Mouse (Mus musculus) midbrain, embryonic 15.5 days (tissue): ENCODE measurements around the gene Adgrb3. TPM values are rescaled to one million over a fixed set of nuclear protein-coding genes. Genes with fewer than 3 reads are reported as not detected.

Experiments
- ATAC-seq: fragments of 200-750 bp; cut with Nextera tagmentation; replicated peaks from 2 replicates; pipeline ENCODE4 v1.8.0; 2017; ENCODE audit warnings: moderate TSS enrichment
- H3K27ac ChIP-seq: fragments of 300-500 bp; sonication (generic); 2 replicates; pipeline ENCODE4 v1.5.1; 2015; ENCODE audit warnings: mild to moderate bottlenecking, inconsistent platforms
- H3K27me3 ChIP-seq: fragments of 300-500 bp; sonication (generic); replicated peaks from 2 replicates; pipeline ENCODE4 v1.6.1; 2015; ENCODE audit warnings: inconsistent platforms
- H3K36me3 ChIP-seq: fragments of 300-500 bp; sonication (generic); replicated peaks from 2 replicates; pipeline ENCODE4 v1.6.1; 2015; ENCODE audit warnings: inconsistent platforms
- H3K4me1 ChIP-seq: fragments of 300-500 bp; sonication (generic); 2 replicates; pipeline ENCODE4 v1.6.1; 2015; ENCODE audit warnings: inconsistent platforms
- H3K4me2 ChIP-seq: fragments of 300-500 bp; sonication (generic); 2 replicates; pipeline ENCODE4 v1.6.1; 2015; ENCODE audit warnings: inconsistent platforms, mild to moderate bottlenecking, moderate library complexity
- H3K4me3 ChIP-seq: fragments of 300-500 bp; sonication (generic); 2 replicates; pipeline ENCODE4 v1.5.1; 2015; ENCODE audit warnings: mild to moderate bottlenecking, inconsistent platforms
- H3K9ac ChIP-seq: fragments of 300-500 bp; sonication (generic); 2 replicates; pipeline ENCODE4 v1.6.1; 2015; ENCODE audit warnings: mild to moderate bottlenecking, inconsistent platforms
- H3K9me3 ChIP-seq: fragments of 300-500 bp; sonication (generic); 2 replicates; pipeline ENCODE4 v1.6.1; 2016; ENCODE audit warnings: inconsistent platforms
- WGBS: fragments of 180-500 bp; shearing (Covaris S2); methylation state at CpG from one replicate; pipeline ENCODE4 v1.1.7; 2015; ENCODE audit warnings: mixed read lengths; 5-methylcytosine and 5-hydroxymethylcytosine counted together
- polyA plus RNA-seq: library from polyadenylated mRNA; unstranded; fragments of >200 nt; fragmentation: Nextera tagmentation; extraction: Ambion mirVana; gene quantifications from 2 replicates; pipeline ENCODE4 v1.2.1, GENCODE M21; 2015

Gene Adgrb3
- polyA plus RNA-seq, 1 experiment from 2014 or later, result 60.6 TPM

- Histone ChIP-seq H3K9me3 (no peaks in the 10 kb centered on the region), H3K27me3 (no peaks in the 10 kb centered on the region), H3K4me2 (peak overlapping the region; percentile 58), H3K9ac (peak overlapping the region; percentile 9; the same call in 1 of the 2 replicates), H3K4me1 (peaks cover 48% of the 10 kb centered on the region), H3K36me3 (no peaks in the 10 kb centered on the region), H3K27ac (peak overlapping the region; percentile 3; the same call in 1 of the 2 replicates), H3K4me3 (peak overlapping the region; percentile 78)
- no peak for ATAC-seq
- 16% methylated on average over 4 of the region's 4 CpGs for WGBS
These were observed 4.9 kb downstream of the Adgrb3 start for GRCm38 (mm10) chr1:25824626-25825025.

- Histone ChIP-seq H3K27me3 (no peaks in the 10 kb centered on the region), H3K27ac (no peak overlapping the region), H3K4me2 (peak overlapping the region; percentile 58), H3K36me3 (no peaks in the 10 kb centered on the region), H3K9me3 (no peaks in the 10 kb centered on the region), H3K4me1 (peaks cover 48% of the 10 kb centered on the region), H3K9ac (0 out of 2 replicates have a peak overlapping the region, but pooled peaks have one; percentile 7), H3K4me3 (peak overlapping the region; percentile 78)
- 48% methylated on average over 10 of the region's 10 CpGs for WGBS
- no peak for ATAC-seq
These were observed 5.5 kb downstream of the Adgrb3 start for GRCm38 (mm10) chr1:25823961-25824360.

- 88% methylated on average over 1 of the region's 1 CpGs for WGBS
- H3K4me2 ChIP-seq, result no peak overlapping the region
- H3K36me3 ChIP-seq, result no peaks in the 10 kb centered on the region
- no peak overlapping the region for H3K9ac ChIP-seq
- H3K27ac ChIP-seq, result no peak overlapping the region
- no peaks in the 10 kb centered on the region for H3K9me3 ChIP-seq
- no peaks in the 10 kb centered on the region for H3K27me3 ChIP-seq
- no peak overlapping the region for H3K4me3 ChIP-seq
- no peak for ATAC-seq
- H3K4me1 ChIP-seq, result no peaks in the 10 kb centered on the region
These were observed 14.0 kb downstream of the Adgrb3 start for GRCm38 (mm10) chr1:25815491-25815890.

GRCm38 (mm10) chr1:25778784-25779183 is 50.7 kb downstream of the Adgrb3 start:
- Histone ChIP-seq H3K27me3 (no peaks in the 10 kb centered on the region), H3K9ac (no peak overlapping the region), H3K4me3 (no peak overlapping the region), H3K4me2 (no peak overlapping the region), H3K36me3 (no peaks in the 10 kb centered on the region), H3K4me1 (no peaks in the 10 kb centered on the region), H3K27ac (no peak overlapping the region), H3K9me3 (no peaks in the 10 kb centered on the region)
- 70% methylated on average over 1 of the region's 1 CpGs for WGBS
- ATAC-seq, result no peak

GRCm38 (mm10) chr1:25777459-25777858 is 52.0 kb downstream of the Adgrb3 start:
- no peaks in the 10 kb centered on the region for H3K4me1 ChIP-seq
- H3K27me3 ChIP-seq, result no peaks in the 10 kb centered on the region
- H3K9me3 ChIP-seq, result no peaks in the 10 kb centered on the region
- ATAC-seq, result no peak
- H3K36me3 ChIP-seq, result no peaks in the 10 kb centered on the region
- no peak overlapping the region for H3K4me3 ChIP-seq
- no peak overlapping the region for H3K4me2 ChIP-seq
- 80% methylated on average over 4 of the region's 4 CpGs for WGBS
- no peak overlapping the region for H3K27ac ChIP-seq
- no peak overlapping the region for H3K9ac ChIP-seq

GRCm38 (mm10) chr1:25775440-25776130 is 53.9 kb downstream of the Adgrb3 start:
- Histone ChIP-seq H3K27ac (no peak overlapping the region), H3K4me2 (no peak overlapping the region), H3K27me3 (no peaks in the 10 kb centered on the region), H3K4me3 (no peak overlapping the region), H3K4me1 (no peaks in the 10 kb centered on the region), H3K9ac (no peak overlapping the region), H3K9me3 (no peaks in the 10 kb centered on the region), H3K36me3 (no peaks in the 10 kb centered on the region)
- WGBS, result 85% methylated on average over 3 of the region's 3 CpGs
- no peak for ATAC-seq

GRCm38 (mm10) chr1:25768958-25769357 is 60.5 kb downstream of the Adgrb3 start:
- Histone ChIP-seq H3K36me3 (no peaks in the 10 kb centered on the region), H3K4me3 (no peak overlapping the region), H3K27ac (no peak overlapping the region), H3K9me3 (no peaks in the 10 kb centered on the region), H3K4me2 (no peak overlapping the region), H3K27me3 (no peaks in the 10 kb centered on the region), H3K4me1 (no peaks in the 10 kb centered on the region), H3K9ac (no peak overlapping the region)
- WGBS, result 77% methylated on average over 2 of the region's 2 CpGs
- ATAC-seq, result no peak

- Histone ChIP-seq H3K9me3 (no peaks in the 10 kb centered on the region), H3K4me1 (no peaks in the 10 kb centered on the region), H3K36me3 (no peaks in the 10 kb centered on the region), H3K27me3 (no peaks in the 10 kb centered on the region), H3K4me3 (no peak overlapping the region), H3K9ac (no peak overlapping the region), H3K27ac (no peak overlapping the region), H3K4me2 (no peak overlapping the region)
- no peak for ATAC-seq
These were observed 74.2 kb downstream of the Adgrb3 start for GRCm38 (mm10) chr1:25755265-25755664.

GRCm38 (mm10) chr1:25754528-25754927 is 75.0 kb downstream of the Adgrb3 start:
- WGBS, result 67% methylated on average over 4 of the region's 4 CpGs

GRCm38 (mm10) chr1:25745575-25745974 is 83.9 kb downstream of the Adgrb3 start:
- WGBS, result 90% methylated on average over 4 of the region's 4 CpGs
- no peak for ATAC-seq

More at GRCm38 (mm10) chr1:25754528-25754927, 75.0 kb downstream of the Adgrb3 start:
- no peak overlapping the region for H3K9ac ChIP-seq
- H3K4me2 ChIP-seq, result no peak overlapping the region
- no peak overlapping the region for H3K4me3 ChIP-seq
- ATAC-seq, result no peak
- no peak overlapping the region for H3K27ac ChIP-seq
- no peaks in the 10 kb centered on the region for H3K36me3 ChIP-seq
- H3K27me3 ChIP-seq, result no peaks in the 10 kb centered on the region
- no peaks in the 10 kb centered on the region for H3K4me1 ChIP-seq
- H3K9me3 ChIP-seq, result no peaks in the 10 kb centered on the region

GRCm38 (mm10) chr1:25744736-25745135 is 84.8 kb downstream of the Adgrb3 start:
- no peaks in the 10 kb centered on the region for H3K4me1 ChIP-seq
- H3K27me3 ChIP-seq, result no peaks in the 10 kb centered on the region
- no peak for ATAC-seq
- no peaks in the 10 kb centered on the region for H3K36me3 ChIP-seq
- H3K27ac ChIP-seq, result no peak overlapping the region
- H3K4me3 ChIP-seq, result no peak overlapping the region
- no peaks in the 10 kb centered on the region for H3K9me3 ChIP-seq
- WGBS, result 75% methylated on average over 6 of the region's 6 CpGs
- no peak overlapping the region for H3K9ac ChIP-seq
- no peak overlapping the region for H3K4me2 ChIP-seq

More at GRCm38 (mm10) chr1:25745575-25745974, 83.9 kb downstream of the Adgrb3 start:
- no peaks in the 10 kb centered on the region for H3K9me3 ChIP-seq
- H3K9ac ChIP-seq, result no peak overlapping the region
- H3K4me3 ChIP-seq, result no peak overlapping the region
- H3K27ac ChIP-seq, result no peak overlapping the region
- H3K4me2 ChIP-seq, result no peak overlapping the region
- no peaks in the 10 kb centered on the region for H3K4me1 ChIP-seq
- H3K36me3 ChIP-seq, result no peaks in the 10 kb centered on the region
- no peaks in the 10 kb centered on the region for H3K27me3 ChIP-seq

- Histone ChIP-seq H3K9ac (no peak overlapping the region), H3K4me2 (no peak overlapping the region), H3K27me3 (no peaks in the 10 kb centered on the region), H3K4me3 (no peak overlapping the region), H3K4me1 (no peaks in the 10 kb centered on the region), H3K36me3 (no peaks in the 10 kb centered on the region), H3K9me3 (no peaks in the 10 kb centered on the region), H3K27ac (no peak overlapping the region)
- no peak for ATAC-seq
- WGBS, result 96% methylated on average over 5 of the region's 5 CpGs
These were observed 99.7 kb downstream of the Adgrb3 start for GRCm38 (mm10) chr1:25729844-25730243.

- no peak for ATAC-seq
These were observed 118.0 kb downstream of the Adgrb3 start for GRCm38 (mm10) chr1:25711474-25711873.

More at GRCm38 (mm10) chr1:25711474-25711873, 118.0 kb downstream of the Adgrb3 start:
- Histone ChIP-seq H3K9me3 (no peaks in the 10 kb centered on the region), H3K27me3 (no peaks in the 10 kb centered on the region), H3K9ac (no peak overlapping the region), H3K4me3 (no peak overlapping the region), H3K4me2 (no peak overlapping the region), H3K36me3 (no peaks in the 10 kb centered on the region), H3K27ac (no peak overlapping the region), H3K4me1 (no peaks in the 10 kb centered on the region)
- 43% methylated on average over 1 of the region's 1 CpGs for WGBS
